ENCODE assay signal across 8 mouse cellular contexts in genomic region chr16:6791655-6792054, GRCm38 (mm10).
DNase-seq lines count a peak whose midpoint lies in the region; ATAC-seq and TF ChIP-seq lines count a peak whose summit lies in the region.

No protein-coding gene starts in this region.

- no peak for ATAC-seq in embryonic facial prominence, embryonic 11.5 days (replicated peaks; ENCODE audit: insufficient number of reproducible peaks, low FRiP score, low TSS enrichment, low read depth)
- peak; percentile 57; the same call in 1 of the 2 replicates for ATAC-seq in lung, embryonic 16.5 days (ENCODE audit: low read depth)
- ATAC-seq in erythroblast, adult 5-6 weeks (replicated peaks; ENCODE audit: low FRiP score, poor library complexity, severe bottlenecking) = no peak

- H3K27me3 ChIP-seq in embryonic facial prominence, embryonic 11.5 days (ENCODE audit: control insufficient read depth, insufficient read depth, low read length) = no peaks in the 10 kb centered on the region
- no peaks in the 10 kb centered on the region for H3K27me3 ChIP-seq in lung, embryonic 16.5 days (ENCODE audit: control insufficient read depth, insufficient read depth, low read depth, low read length)

- peak; percentile 64 for DNase-seq in ES-E14 (ENCODE audit: low read depth, low spot score)
- peak; percentile 3 to 7 for DNase-seq in adrenal gland, postnatal 4 days (ENCODE audit: low spot score in 2 of 2)
- DNase-seq in embryonic facial prominence, embryonic 11.5 days (ENCODE audit: low spot score) = peak; percentile 80
- DNase-seq in heart, postnatal 4 days = peak; percentile 71
- DNase-seq in kidney, postnatal 4 days = peak; percentile 73 to 77
- peak; percentile 47 for DNase-seq in retina, postnatal 7 days (ENCODE audit: low read depth, low spot score)

- no peak overlapping the region for H3K4me2 ChIP-seq in embryonic facial prominence, embryonic 11.5 days (ENCODE audit: low read depth, low read length)
- H3K4me2 ChIP-seq in lung, embryonic 16.5 days (ENCODE audit: low read depth, low read length) = no peak overlapping the region

- H3K36me3 ChIP-seq in ES-E14 (ENCODE audit: control insufficient read depth, insufficient read depth, low read length, poor library complexity, severe bottlenecking) = no peaks in the 10 kb centered on the region
- no peaks in the 10 kb centered on the region for H3K36me3 ChIP-seq in embryonic facial prominence, embryonic 11.5 days (replicated peaks; ENCODE audit: control insufficient read depth, insufficient read depth, low read depth, low read length)
- H3K36me3 ChIP-seq in lung, embryonic 16.5 days (ENCODE audit: control insufficient read depth, insufficient read depth, low read length) = no peaks in the 10 kb centered on the region

- H3K4me1 ChIP-seq in ES-E14 (ENCODE audit: control insufficient read depth in 2 of 2, insufficient read depth in 2 of 2, low read length in 2 of 2, poor library complexity in 1 of 2) = no peaks in the 10 kb centered on the region
- H3K4me1 ChIP-seq in embryonic facial prominence, embryonic 11.5 days (ENCODE audit: control insufficient read depth, insufficient read depth, low read length) = no peaks in the 10 kb centered on the region
- no peaks in the 10 kb centered on the region for H3K4me1 ChIP-seq in lung, embryonic 16.5 days (replicated peaks; ENCODE audit: control insufficient read depth, insufficient read depth, low read length)

- no peaks in the 10 kb centered on the region for H3K9me3 ChIP-seq in ES-E14 (ENCODE audit: control insufficient read depth, insufficient read depth, low read depth, low read length)
- H3K9me3 ChIP-seq in embryonic facial prominence, embryonic 11.5 days (replicated peaks; ENCODE audit: control insufficient read depth, low read length) = no peaks in the 10 kb centered on the region
- H3K9me3 ChIP-seq in lung, embryonic 16.5 days (ENCODE audit: control insufficient read depth, low read length) = no peaks in the 10 kb centered on the region

- in situ Hi-C loops in ES-E14 (cut with MboI; ENCODE audit: low sequenced_read_pairs in 2 of 2, unreplicated experiment in 2 of 2) = no loop called here

- no peak overlapping the region for H3K27ac ChIP-seq in ES-E14 (ENCODE audit: insufficient read depth, low read depth, low read length, poor library complexity, severe bottlenecking)
- H3K27ac ChIP-seq in embryonic facial prominence, embryonic 11.5 days (replicated peaks; ENCODE audit: low read depth, low read length) = no peak overlapping the region
- H3K27ac ChIP-seq in lung, embryonic 16.5 days (ENCODE audit: low read length) = no peak overlapping the region

- no peak overlapping the region for H3K9ac ChIP-seq in ES-E14 (ENCODE audit: insufficient read depth, low read depth, low read length, poor library complexity, severe bottlenecking)
- H3K9ac ChIP-seq in embryonic facial prominence, embryonic 11.5 days (replicated peaks; ENCODE audit: low read length) = no peak overlapping the region
- H3K9ac ChIP-seq in lung, embryonic 16.5 days (ENCODE audit: low read length) = no peak overlapping the region

- H3K4me3 ChIP-seq in ES-E14 (ENCODE audit: insufficient read depth in 1 of 2, low read depth in 1 of 2, low read length in 2 of 2, poor library complexity in 1 of 2, severe bottlenecking in 1 of 2) = no peak overlapping the region
- H3K4me3 ChIP-seq in embryonic facial prominence, embryonic 11.5 days (ENCODE audit: low read depth, low read length) = no peak overlapping the region
- H3K4me3 ChIP-seq in lung, embryonic 16.5 days (ENCODE audit: low read length) = no peak overlapping the region

- WGBS in embryonic facial prominence, embryonic 11.5 days = 12% methylated on average over 9 of the region's 9 CpGs
- WGBS in lung, embryonic 16.5 days = 11% methylated on average over 9 of the region's 9 CpGs

TF ChIP-seq in ES-E14, 5 proteins besides CTCF, POLR2A, EP300 and RAD21:
- no peak for TF ChIP-seq CHD2 (IDR thresholded peaks at IDR 0.05; ENCODE audit: low read depth, low read length)
- peak; percentile 54; the same call in 1 of the 2 replicates for TF ChIP-seq ZC3H11A (IDR thresholded peaks at IDR 0.05; ENCODE audit: borderline replicate concordance, low read depth, low read length)
- no peak for TF ChIP-seq HCFC1 (IDR thresholded peaks at IDR 0.05; ENCODE audit: borderline replicate concordance, insufficient read depth, low read length)
- no peak for TF ChIP-seq ZNF384 (IDR thresholded peaks at IDR 0.05; ENCODE audit: low read depth, low read length)
- no peak for TF ChIP-seq MAFK (IDR thresholded peaks at IDR 0.05; ENCODE audit: insufficient read depth, low read depth, low read length)
TF ChIP-seq in ES-E14: peak in this region for 1.

Comparison
In these comparisons a context has a peak if more than half of its experiments do, and no peak if none do; other contexts are left out.
1. DNase-seq: peak in every context shown above with its lines; median percentile 80 in embryonic facial prominence, embryonic 11.5 days; 75 in kidney, postnatal 4 days; 71 in heart, postnatal 4 days; 64 in ES-E14; 47 in retina, postnatal 7 days; 5 in adrenal gland, postnatal 4 days.